ENCODE assay signal across 18 mouse cellular contexts in the genomic region with DNA sequence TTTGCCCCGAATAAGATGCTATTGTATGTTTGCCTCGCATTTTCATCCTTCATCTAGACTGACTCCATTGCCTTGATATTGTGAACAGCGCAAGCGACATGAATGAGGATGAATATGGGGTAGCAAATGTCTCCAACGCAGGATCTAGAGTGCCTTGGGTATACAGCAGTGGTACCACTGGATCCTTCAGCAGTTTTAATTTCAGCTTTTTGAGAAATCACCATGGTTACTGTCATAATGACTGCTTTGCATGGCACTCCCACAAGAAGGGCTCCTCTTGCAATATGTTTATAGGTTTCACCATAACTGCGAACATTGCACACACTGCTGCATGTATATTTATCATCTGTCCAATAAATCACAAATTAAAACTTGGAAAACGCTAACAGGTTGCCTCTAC.
"Had no signal": no experiment of that assay in that cellular context is flagged by ENCODE, and none has a peak within 500 bp of the region (broad histone marks: within the 10 kb centered on the region; RNA-seq: fewer than 3 reads in every experiment).

No protein-coding gene starts in this region.

- DNase-seq: kidney, postnatal 10 days; kidney, postnatal 36 days; liver, postnatal 0 days; lung, embryonic 14.5 days; retina, postnatal 1 day; spleen, adult 18-20 months; thymus, adult 18-20 months; thymus, postnatal 36 days had no signal

- H3K4me1 ChIP-seq: kidney, embryonic 15.5 days; limb, embryonic 15.5 days had no signal

- H3K27me3 ChIP-seq: kidney, embryonic 15.5 days; limb, embryonic 12.5 days; limb, embryonic 15.5 days; midbrain, embryonic 12.5 days; neural tube, embryonic 13.5 days had no signal

- H3K9me3 ChIP-seq: kidney, embryonic 15.5 days; limb, embryonic 12.5 days; limb, embryonic 15.5 days; midbrain, embryonic 12.5 days; neural tube, embryonic 13.5 days had no signal

- H3K4me2 ChIP-seq: kidney, embryonic 15.5 days; limb, embryonic 12.5 days; limb, embryonic 15.5 days; liver, embryonic 11.5 days; lung, embryonic 14.5 days had no signal

- H3K9ac ChIP-seq: kidney, embryonic 15.5 days; limb, embryonic 12.5 days; limb, embryonic 15.5 days; liver, embryonic 14.5 days; liver, postnatal 0 days; lung, embryonic 14.5 days; midbrain, embryonic 12.5 days; neural tube, embryonic 13.5 days had no signal

- H3K4me3 ChIP-seq: kidney, embryonic 15.5 days; limb, embryonic 12.5 days; limb, embryonic 15.5 days; midbrain, embryonic 12.5 days; myocyte; neural tube, embryonic 13.5 days had no signal

- H3K27ac ChIP-seq: kidney, embryonic 15.5 days; limb, embryonic 12.5 days; limb, embryonic 15.5 days; liver, embryonic 14.5 days; macrophage; midbrain, embryonic 12.5 days; neural tube, embryonic 13.5 days had no signal

- ATAC-seq: liver, postnatal 0 days; lung, postnatal 0 days had no signal

- H3K36me3 ChIP-seq: kidney, embryonic 15.5 days; limb, embryonic 12.5 days; limb, embryonic 15.5 days; midbrain, embryonic 12.5 days; neural tube, embryonic 13.5 days had no signal
